In genomic region chr13:49957993-49958681, GRCm38 (mm10) we compare ENCODE assay signal across 7 mouse cellular contexts.
DNase-seq lines count a peak whose midpoint lies in the region; ATAC-seq lines count a peak whose summit lies in the region.
"Not testable (repeated sequence)": the region's sequence is repeated elsewhere in the genome, so short reads cannot be mapped to it uniquely, and the experiment has no call there.

No protein-coding gene starts in this region.

- not testable (repeated sequence) for ATAC-seq in forebrain, embryonic 14.5 days
- peak; percentile 79 for ATAC-seq in hindbrain, embryonic 14.5 days (ENCODE audit: low FRiP score)
- peak; percentile 50 for ATAC-seq in megakaryocyte progenitor cell, adult 5-6 weeks (replicated peaks; ENCODE audit: poor library complexity)
- peak; percentile 75; the same call in 1 of the 2 replicates for ATAC-seq in neural tube, embryonic 15.5 days (ENCODE audit: low FRiP score)

- WGBS in forebrain, embryonic 14.5 days = 25% methylated on average over 5 of the region's 6 CpGs
- WGBS in hindbrain, embryonic 14.5 days = 26% methylated on average over 5 of the region's 6 CpGs
- WGBS in neural tube, embryonic 15.5 days = 12% methylated on average over 5 of the region's 6 CpGs

- peak; percentile 25 for DNase-seq in ZHBTc4 (ENCODE audit: low read depth, low spot score)
- DNase-seq in cerebellum, postnatal 14 days = peak; percentile 12 to 36
- peak; percentile 9 for DNase-seq in forebrain, embryonic 14.5 days (ENCODE audit: low spot score)
- not testable (repeated sequence) for DNase-seq in hindbrain, embryonic 14.5 days (ENCODE audit: low spot score)
- peak; percentile 7 to 23 for DNase-seq in layer of hippocampus, postnatal 10 days (ENCODE audit: low spot score in 2 of 2)

- H3K4me2 ChIP-seq in forebrain, embryonic 14.5 days (ENCODE audit: low read length); hindbrain, embryonic 14.5 days (replicated peaks); neural tube, embryonic 15.5 days: not testable (repeated sequence)

- not testable (repeated sequence) for H3K27me3 ChIP-seq in forebrain, embryonic 14.5 days (replicated peaks; ENCODE audit: control insufficient read depth, insufficient read depth, low read length); hindbrain, embryonic 14.5 days (ENCODE audit: control insufficient read depth, insufficient read depth, low read length); neural tube, embryonic 15.5 days (replicated peaks)

- not testable (repeated sequence) for H3K9me3 ChIP-seq in forebrain, embryonic 14.5 days (replicated peaks; ENCODE audit: control insufficient read depth, low read length); hindbrain, embryonic 14.5 days (ENCODE audit: control insufficient read depth, low read length); neural tube, embryonic 15.5 days (replicated peaks)

- not testable (repeated sequence) for H3K36me3 ChIP-seq in forebrain, embryonic 14.5 days (ENCODE audit: control insufficient read depth, insufficient read depth, low read length); hindbrain, embryonic 14.5 days (replicated peaks; ENCODE audit: control insufficient read depth, insufficient read depth); neural tube, embryonic 15.5 days

- H3K27ac ChIP-seq in forebrain, embryonic 14.5 days (ENCODE audit: low read depth, low read length); hindbrain, embryonic 14.5 days; neural tube, embryonic 15.5 days (replicated peaks): not testable (repeated sequence)

- H3K4me3 ChIP-seq in forebrain, embryonic 14.5 days (ENCODE audit: low read depth, low read length); hindbrain, embryonic 14.5 days (replicated peaks; ENCODE audit: low read length); neural tube, embryonic 15.5 days (replicated peaks): not testable (repeated sequence)

- H3K4me1 ChIP-seq in forebrain, embryonic 14.5 days (ENCODE audit: control insufficient read depth, insufficient read depth, low read length); hindbrain, embryonic 14.5 days (replicated peaks; ENCODE audit: control insufficient read depth, insufficient read depth, low read length); neural tube, embryonic 15.5 days: not testable (repeated sequence)

- not testable (repeated sequence) for H3K9ac ChIP-seq in forebrain, embryonic 14.5 days (ENCODE audit: low read length); hindbrain, embryonic 14.5 days; neural tube, embryonic 15.5 days (replicated peaks)
